Mouse (Mus musculus) cerebellum, adult (tissue): Measurements from ENCODE around the gene 3110040N11Rik.

Experiments used
- ATAC-seq: cut with Nextera tagmentation; 2 replicates; pipeline ENCODE4 v1.9.2; 2017; ENCODE audit warnings: mild to moderate bottlenecking, moderate library complexity, mixed read lengths; ENCODE audit not compliant: insufficient number of reproducible peaks, low FRiP score, low TSS enrichment

3110040N11Rik gene

GRCm38 (mm10) chr7:81740010-81740409 is 49.3 kb downstream of the 3110040N11Rik start:
- no peak for ATAC-seq

GRCm38 (mm10) chr7:81738720-81739385 is 50.4 kb downstream of the 3110040N11Rik start:
- ATAC-seq: no peak

GRCm38 (mm10) chr7:81735300-81736048 is 53.8 kb downstream of the 3110040N11Rik start:
- ATAC-seq: no peak

GRCm38 (mm10) chr7:81732183-81733089 is 56.8 kb downstream of the 3110040N11Rik start:
- no peak for ATAC-seq
